Mouse (Mus musculus): Measurements from ENCODE around the gene B3gnt2. TPM values are rescaled to one million over a fixed set of nuclear protein-coding genes. Genes with fewer than 3 reads are reported as not detected.

Gene B3gnt2
- polyA plus RNA-seq, 1 experiment, result 13.1 TPM

DNA sequence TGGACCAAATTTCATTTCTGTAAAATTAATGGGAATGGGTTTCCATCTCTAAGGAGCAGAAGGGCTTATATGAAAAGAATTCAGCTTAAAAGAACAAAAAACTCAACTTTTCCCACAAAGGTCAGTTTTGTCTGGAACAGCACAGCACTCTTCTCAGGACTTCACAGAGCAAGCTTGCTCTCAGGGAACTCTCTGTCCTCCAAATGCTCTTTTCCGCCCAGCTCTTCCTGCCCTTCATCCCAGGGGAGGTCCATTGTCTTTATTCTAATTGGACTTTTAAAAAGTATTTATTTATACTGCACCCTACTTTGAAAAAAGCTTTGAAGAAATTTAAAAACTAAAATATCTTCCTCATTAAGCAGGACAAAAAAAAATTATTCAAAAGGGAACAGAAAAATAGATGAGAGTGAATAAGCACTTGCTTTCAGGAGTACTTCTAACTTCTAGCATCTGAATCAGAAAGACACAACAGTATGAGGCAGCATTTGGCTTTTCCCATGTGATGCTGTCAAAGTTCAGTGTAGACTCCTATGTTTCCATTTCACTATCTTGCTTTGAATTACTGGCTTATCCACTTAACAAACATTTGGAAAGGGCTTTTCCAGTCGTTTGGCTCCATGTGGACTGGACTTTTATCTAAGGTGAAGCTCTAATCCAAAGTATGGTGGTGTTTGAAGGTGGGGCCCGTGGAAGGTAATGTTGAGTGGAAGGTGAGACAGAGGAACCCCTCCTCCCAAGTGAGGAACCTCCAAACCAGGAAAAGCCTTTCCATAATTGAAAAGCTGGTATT is 19.8 kb upstream of the B3gnt2 start:
- Histone ChIP-seq H3ac (ENCODE audit: control insufficient read depth, insufficient read length) (no peak overlapping the region), H3K36me3 (ENCODE audit: control insufficient read depth, insufficient read depth) (no peaks in the 10 kb centered on the region), H3K4me2 (ENCODE audit: low read depth) (no peak overlapping the region), H3K27me3 (ENCODE audit: control insufficient read depth, insufficient read depth, insufficient read length) (no peaks in the 10 kb centered on the region), H3K4me3 (no peak overlapping the region), H3K79me2 (ENCODE audit: control insufficient read depth, insufficient read depth) (no peaks in the 10 kb centered on the region)
- TF ChIP-seq SRF (IDR thresholded peaks at IDR 0.05; ENCODE audit: control insufficient read depth, insufficient read length, low read depth) (no peak), E2F4 (IDR thresholded peaks at IDR 0.05; ENCODE audit: insufficient read depth) (no peak), TCF12 (IDR thresholded peaks at IDR 0.05; ENCODE audit: insufficient read depth, poor library complexity, severe bottlenecking) (no peak), MYOG (IDR thresholded peaks at IDR 0.05; ENCODE audit: control insufficient read depth in 1 of 3, insufficient read depth in 1 of 3, insufficient read length in 2 of 3, low read depth in 2 of 3) (no peak), TCF3 (IDR thresholded peaks at IDR 0.05; ENCODE audit: insufficient read length, low read depth) (no peak), REST (IDR thresholded peaks at IDR 0.05; ENCODE audit: insufficient read depth, insufficient read length) (no peak), MAX (IDR thresholded peaks at IDR 0.05; ENCODE audit: low read depth) (no peak), CEBPB (IDR thresholded peaks at IDR 0.05; ENCODE audit: insufficient read depth, poor library complexity, severe bottlenecking) (no peak), MYOD1 (IDR thresholded peaks at IDR 0.05; ENCODE audit: control insufficient read depth in 1 of 3, insufficient read length in 2 of 3, low read depth in 2 of 3) (no peak)

DNA sequence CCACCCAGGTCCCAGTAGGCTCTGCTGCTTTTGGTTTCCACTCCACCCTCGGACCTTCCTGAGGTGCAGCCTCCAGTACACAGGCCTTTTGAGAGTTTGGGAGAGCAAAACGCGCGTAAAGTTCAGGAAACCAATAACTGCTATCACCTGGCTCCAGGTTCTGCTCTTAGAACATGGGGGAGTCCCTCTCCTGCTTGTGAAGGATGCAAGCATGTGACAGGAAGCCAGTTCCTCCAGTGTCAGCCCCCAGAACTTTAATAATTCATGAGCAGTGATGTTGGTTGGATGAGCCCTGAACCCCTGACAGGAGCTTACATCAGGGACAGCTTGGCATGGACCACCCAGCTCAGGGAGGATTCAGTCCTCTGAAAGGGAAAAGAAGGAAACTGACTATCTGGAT is 18.9 kb upstream of the B3gnt2 start:
- Histone ChIP-seq H3K36me3 (ENCODE audit: control insufficient read depth, insufficient read depth) (no peaks in the 10 kb centered on the region), H3K79me2 (ENCODE audit: control insufficient read depth, insufficient read depth) (no peaks in the 10 kb centered on the region), H3ac (ENCODE audit: control insufficient read depth, insufficient read length) (no peak overlapping the region), H3K4me2 (ENCODE audit: low read depth) (no peak overlapping the region), H3K4me3 (no peak overlapping the region), H3K27me3 (ENCODE audit: control insufficient read depth, insufficient read depth, insufficient read length) (no peaks in the 10 kb centered on the region)
- TF ChIP-seq MAX (IDR thresholded peaks at IDR 0.05; ENCODE audit: low read depth) (no peak), REST (IDR thresholded peaks at IDR 0.05; ENCODE audit: insufficient read depth, insufficient read length) (no peak), CEBPB (IDR thresholded peaks at IDR 0.05; ENCODE audit: insufficient read depth, poor library complexity, severe bottlenecking) (no peak), MYOD1 (IDR thresholded peaks at IDR 0.05; ENCODE audit: control insufficient read depth in 1 of 3, insufficient read length in 2 of 3, low read depth in 2 of 3) (no peak), TCF12 (IDR thresholded peaks at IDR 0.05; ENCODE audit: insufficient read depth, poor library complexity, severe bottlenecking) (no peak), USF1 (IDR thresholded peaks at IDR 0.05; ENCODE audit: low read depth) (no peak), POLR2AphosphoS2 (IDR thresholded peaks at IDR 0.05; ENCODE audit: insufficient read length, low read depth) (no peak), POLR2A (IDR thresholded peaks at IDR 0.05; ENCODE audit: insufficient read length, low read depth) (no peak), SRF (IDR thresholded peaks at IDR 0.05; ENCODE audit: control insufficient read depth, insufficient read length, low read depth) (no peak), MYOG (IDR thresholded peaks at IDR 0.05; ENCODE audit: control insufficient read depth in 1 of 3, insufficient read depth in 1 of 3, insufficient read length in 2 of 3, low read depth in 2 of 3) (no peak), TCF3 (IDR thresholded peaks at IDR 0.05; ENCODE audit: insufficient read length, low read depth) (no peak), E2F4 (IDR thresholded peaks at IDR 0.05; ENCODE audit: insufficient read depth) (no peak)

DNA sequence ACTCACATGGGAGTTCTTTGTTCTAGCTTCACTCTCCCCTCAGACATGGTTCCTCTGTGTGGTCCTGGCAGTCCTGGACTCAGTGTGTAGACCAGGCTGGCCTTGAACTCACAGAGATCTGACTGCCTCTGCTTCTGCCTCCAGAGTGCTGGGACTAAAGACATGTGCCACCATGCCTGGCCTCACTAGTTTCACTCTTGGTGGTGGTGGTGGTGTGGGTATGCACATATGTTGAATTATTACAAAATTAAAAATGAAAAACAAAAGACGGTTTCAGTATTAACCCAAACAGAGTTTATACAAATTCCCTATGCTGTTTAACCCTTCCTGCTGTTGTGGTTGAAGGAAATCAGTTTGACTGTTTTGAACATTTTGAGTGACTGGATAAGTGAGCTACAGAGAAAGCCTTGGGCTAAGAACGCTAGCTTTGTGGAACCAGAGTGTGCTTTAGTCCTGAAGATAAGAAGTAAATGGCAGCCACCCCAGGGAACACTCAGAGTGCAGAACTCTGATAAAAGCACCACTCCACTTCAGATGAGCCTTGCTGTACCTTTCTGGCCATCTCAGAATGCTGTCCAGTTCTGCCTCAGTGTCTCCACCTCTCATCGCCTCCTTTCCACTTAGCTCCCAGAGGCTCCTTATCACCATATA is 16.0 kb upstream of the B3gnt2 start:
- Histone ChIP-seq H3ac (ENCODE audit: control insufficient read depth, insufficient read length) (no peak overlapping the region), H3K79me2 (ENCODE audit: control insufficient read depth, insufficient read depth) (no peaks in the 10 kb centered on the region), H3K27me3 (ENCODE audit: control insufficient read depth, insufficient read depth, insufficient read length) (no peaks in the 10 kb centered on the region), H3K4me3 (no peak overlapping the region), H3K36me3 (ENCODE audit: control insufficient read depth, insufficient read depth) (no peaks in the 10 kb centered on the region), H3K4me2 (ENCODE audit: low read depth) (no peak overlapping the region)
- TF ChIP-seq POLR2AphosphoS2 (IDR thresholded peaks at IDR 0.05; ENCODE audit: insufficient read length, low read depth) (no peak), MYOG (IDR thresholded peaks at IDR 0.05; ENCODE audit: control insufficient read depth in 1 of 3, insufficient read depth in 1 of 3, insufficient read length in 2 of 3, low read depth in 2 of 3) (no peak), USF1 (IDR thresholded peaks at IDR 0.05; ENCODE audit: low read depth) (no peak), POLR2A (IDR thresholded peaks at IDR 0.05; ENCODE audit: insufficient read length, low read depth) (no peak), E2F4 (IDR thresholded peaks at IDR 0.05; ENCODE audit: insufficient read depth) (no peak), TCF12 (IDR thresholded peaks at IDR 0.05; ENCODE audit: insufficient read depth, poor library complexity, severe bottlenecking) (no peak), CEBPB (IDR thresholded peaks at IDR 0.05; ENCODE audit: insufficient read depth, poor library complexity, severe bottlenecking) (no peak), MAX (IDR thresholded peaks at IDR 0.05; ENCODE audit: low read depth) (no peak), SRF (IDR thresholded peaks at IDR 0.05; ENCODE audit: control insufficient read depth, insufficient read length, low read depth) (no peak), REST (IDR thresholded peaks at IDR 0.05; ENCODE audit: insufficient read depth, insufficient read length) (no peak), MYOD1 (IDR thresholded peaks at IDR 0.05; ENCODE audit: control insufficient read depth in 1 of 3, insufficient read length in 2 of 3, low read depth in 2 of 3) (no peak), TCF3 (IDR thresholded peaks at IDR 0.05; ENCODE audit: insufficient read length, low read depth) (no peak)

DNA sequence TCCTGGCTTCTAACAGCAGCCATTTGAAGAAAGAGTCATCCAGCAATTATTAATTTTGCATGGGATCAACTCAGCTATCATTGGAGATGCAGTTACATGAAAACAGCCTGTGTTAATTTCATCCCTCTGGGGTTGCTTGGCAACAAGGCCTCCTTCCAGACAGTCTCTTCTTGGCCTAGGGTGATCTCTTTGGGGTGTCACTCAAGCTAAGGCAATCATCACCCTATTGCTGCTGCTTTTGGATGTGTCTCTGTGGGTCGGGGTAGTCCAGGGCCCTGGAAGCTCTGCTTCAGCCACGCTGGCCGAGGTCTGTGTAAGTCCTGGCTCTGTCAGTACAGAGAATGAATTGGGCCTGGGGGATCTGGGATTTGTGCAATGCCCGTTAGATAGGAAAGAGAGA is 14.5 kb upstream of the B3gnt2 start:
- no peaks in the 10 kb centered on the region for H3K27me3 ChIP-seq (ENCODE audit: control insufficient read depth, insufficient read depth, insufficient read length)
- TF ChIP-seq REST (IDR thresholded peaks at IDR 0.05; ENCODE audit: insufficient read depth, insufficient read length), result no peak
- no peak for TF ChIP-seq POLR2A (IDR thresholded peaks at IDR 0.05; ENCODE audit: insufficient read length, low read depth)
- no peak for TF ChIP-seq MAX (IDR thresholded peaks at IDR 0.05; ENCODE audit: low read depth)
- no peak for TF ChIP-seq USF1 (IDR thresholded peaks at IDR 0.05; ENCODE audit: low read depth)
- TF ChIP-seq MYOD1 (IDR thresholded peaks at IDR 0.05; ENCODE audit: control insufficient read depth in 1 of 3, insufficient read length in 2 of 3, low read depth in 2 of 3), result no peak
- TF ChIP-seq CEBPB (IDR thresholded peaks at IDR 0.05; ENCODE audit: insufficient read depth, poor library complexity, severe bottlenecking), result no peak
- no peak for TF ChIP-seq SRF (IDR thresholded peaks at IDR 0.05; ENCODE audit: control insufficient read depth, insufficient read length, low read depth)
- TF ChIP-seq TCF12 (IDR thresholded peaks at IDR 0.05; ENCODE audit: insufficient read depth, poor library complexity, severe bottlenecking), result no peak
- TF ChIP-seq TCF3 (IDR thresholded peaks at IDR 0.05; ENCODE audit: insufficient read length, low read depth), result no peak
- TF ChIP-seq E2F4 (IDR thresholded peaks at IDR 0.05; ENCODE audit: insufficient read depth), result no peak
- TF ChIP-seq POLR2AphosphoS2 (IDR thresholded peaks at IDR 0.05; ENCODE audit: insufficient read length, low read depth), result no peak
- TF ChIP-seq MYOG (IDR thresholded peaks at IDR 0.05; ENCODE audit: control insufficient read depth in 1 of 3, insufficient read depth in 1 of 3, insufficient read length in 2 of 3, low read depth in 2 of 3), result no peak
- no peak overlapping the region for H3K4me2 ChIP-seq (ENCODE audit: low read depth)
- no peak overlapping the region for H3K4me3 ChIP-seq
- no peaks in the 10 kb centered on the region for H3K79me2 ChIP-seq (ENCODE audit: control insufficient read depth, insufficient read depth)
- no peaks in the 10 kb centered on the region for H3K36me3 ChIP-seq (ENCODE audit: control insufficient read depth, insufficient read depth)
- no peak overlapping the region for H3ac ChIP-seq (ENCODE audit: control insufficient read depth, insufficient read length)

All from myocyte (in vitro differentiated cells).